8 mouse cellular contexts compared by ENCODE assay signal in genomic region chr1:92099502-92099901, GRCm38 (mm10).
DNase-seq lines count a peak whose midpoint lies in the region; ATAC-seq and TF ChIP-seq lines count a peak whose summit lies in the region.

No protein-coding gene starts in this region.

- H3K4me2 ChIP-seq in limb, embryonic 15.5 days: no peak overlapping the region
- H3K4me2 ChIP-seq in forebrain, embryonic 16.5 days (ENCODE audit: low read length): no peak overlapping the region

- no peak for TF ChIP-seq CTCF in G1E (IDR thresholded peaks at IDR 0.05; ENCODE audit: low read depth, low read length)

- ATAC-seq in G1E (ENCODE audit: extremely low read depth, insufficient number of reproducible peaks, low FRiP score, poor library complexity, severe bottlenecking): peak; percentile 34; the same call in 1 of the 2 replicates
- peak; percentile 44; the same call in 1 of the 2 replicates for ATAC-seq in limb, embryonic 15.5 days (ENCODE audit: insufficient number of reproducible peaks, low FRiP score, low TSS enrichment, low read depth)
- ATAC-seq in forebrain, embryonic 16.5 days: no peak
- no peak for ATAC-seq in erythroid progenitor cell, adult 5-6 weeks (replicated peaks; ENCODE audit: low FRiP score, poor library complexity, severe bottlenecking)

- peaks cover 32% of the 10 kb centered on the region for H3K4me1 ChIP-seq in G1E (ENCODE audit: insufficient read depth, low read depth, low read length)
- H3K4me1 ChIP-seq in limb, embryonic 15.5 days: 0 out of 2 replicates have a peak, but pooled peaks cover 3% of the 10 kb centered on the region
- peaks cover 12% of the 10 kb centered on the region for H3K4me1 ChIP-seq in forebrain, embryonic 16.5 days (replicated peaks; ENCODE audit: control insufficient read depth, insufficient read depth, low read length)

- H3K27me3 ChIP-seq in G1E (ENCODE audit: insufficient read depth, low read length): no peaks in the 10 kb centered on the region
- H3K27me3 ChIP-seq in limb, embryonic 15.5 days: no peaks in the 10 kb centered on the region
- H3K27me3 ChIP-seq in forebrain, embryonic 16.5 days (replicated peaks; ENCODE audit: control insufficient read depth, insufficient read depth, low read length): no peaks in the 10 kb centered on the region

- peaks cover 43% of the 10 kb centered on the region for H3K36me3 ChIP-seq in G1E (replicated peaks)
- no peaks in the 10 kb centered on the region for H3K36me3 ChIP-seq in limb, embryonic 15.5 days
- no peaks in the 10 kb centered on the region for H3K36me3 ChIP-seq in forebrain, embryonic 16.5 days (ENCODE audit: control insufficient read depth, insufficient read depth)

- DNase-seq in kidney, postnatal 25 days: peak; percentile 9 to 53
- no peak for DNase-seq in kidney, postnatal 4 days
- no peak for DNase-seq in G1E (ENCODE audit: low spot score)
- peak; percentile 55 for DNase-seq in brain, adult 2 months (ENCODE audit: low read depth, low spot score)
- DNase-seq in frontal cortex, postnatal 25 days (ENCODE audit: low spot score in 2 of 2): no peak

- H3K9me3 ChIP-seq in G1E (replicated peaks): no peaks in the 10 kb centered on the region
- no peaks in the 10 kb centered on the region for H3K9me3 ChIP-seq in limb, embryonic 15.5 days
- no peaks in the 10 kb centered on the region for H3K9me3 ChIP-seq in forebrain, embryonic 16.5 days (ENCODE audit: control insufficient read depth, low read length)

- no peak overlapping the region for H3K4me3 ChIP-seq in G1E (ENCODE audit: low read depth, low read length)
- H3K4me3 ChIP-seq in limb, embryonic 15.5 days: no peak overlapping the region
- H3K4me3 ChIP-seq in forebrain, embryonic 16.5 days (replicated peaks; ENCODE audit: low read length): no peak overlapping the region

- WGBS in limb, embryonic 15.5 days: 56% methylated on average over 4 of the region's 4 CpGs
- WGBS in forebrain, embryonic 16.5 days: 81% methylated on average over 4 of the region's 4 CpGs

- no peak overlapping the region for H3K9ac ChIP-seq in limb, embryonic 15.5 days
- H3K9ac ChIP-seq in forebrain, embryonic 16.5 days (replicated peaks; ENCODE audit: low read depth, low read length): no peak overlapping the region

- H3K27ac ChIP-seq in limb, embryonic 15.5 days: peak overlapping the region; percentile 7; the same call in 1 of the 2 replicates
- H3K27ac ChIP-seq in forebrain, embryonic 16.5 days (ENCODE audit: low read length): no peak overlapping the region

Comparison
In these comparisons a context has a peak if more than half of its experiments do, and no peak if none do; other contexts are left out.
1. DNase-seq: peak in kidney, postnatal 25 days (2 of 2) and brain, adult 2 months (single experiment); none in kidney, postnatal 4 days (0 of 2), G1E (single experiment) and frontal cortex, postnatal 25 days (0 of 2).
2. ATAC-seq: peak in G1E (single experiment) and limb, embryonic 15.5 days (single experiment); none in forebrain, embryonic 16.5 days (single experiment) and erythroid progenitor cell, adult 5-6 weeks (single experiment).